Mouse (Mus musculus) spleen, adult 18-20 months (tissue): ENCODE results near the gene Gm10322.

Experiments used
- DNase-seq, 2 experiments: peaks; one replicate each; pipeline ENCODE4 v3.0.0; 2022; ENCODE audit warnings: mixed read lengths in 2 of 2

Gm10322 gene

DNA sequence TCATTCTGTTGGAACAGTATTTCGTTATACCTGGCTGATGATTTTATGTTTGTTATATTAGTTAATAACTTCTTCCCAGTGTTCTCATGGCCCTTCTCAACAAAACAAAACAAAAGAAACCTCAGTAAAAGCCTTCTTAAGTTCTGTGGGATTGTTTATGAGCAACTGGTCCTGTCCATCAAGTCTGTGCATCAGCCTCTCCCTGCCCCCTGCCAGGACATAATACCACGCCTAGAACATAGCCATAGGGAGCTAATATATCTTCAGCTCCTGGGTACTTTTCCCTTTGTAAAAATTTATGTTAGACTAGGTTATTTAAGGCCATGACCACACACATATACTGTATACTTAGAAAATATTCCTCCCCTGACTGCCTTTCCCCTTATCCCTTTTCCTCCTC, 48.9 kb downstream of the Gm10322 start:
- no peak for DNase-seq

DNA sequence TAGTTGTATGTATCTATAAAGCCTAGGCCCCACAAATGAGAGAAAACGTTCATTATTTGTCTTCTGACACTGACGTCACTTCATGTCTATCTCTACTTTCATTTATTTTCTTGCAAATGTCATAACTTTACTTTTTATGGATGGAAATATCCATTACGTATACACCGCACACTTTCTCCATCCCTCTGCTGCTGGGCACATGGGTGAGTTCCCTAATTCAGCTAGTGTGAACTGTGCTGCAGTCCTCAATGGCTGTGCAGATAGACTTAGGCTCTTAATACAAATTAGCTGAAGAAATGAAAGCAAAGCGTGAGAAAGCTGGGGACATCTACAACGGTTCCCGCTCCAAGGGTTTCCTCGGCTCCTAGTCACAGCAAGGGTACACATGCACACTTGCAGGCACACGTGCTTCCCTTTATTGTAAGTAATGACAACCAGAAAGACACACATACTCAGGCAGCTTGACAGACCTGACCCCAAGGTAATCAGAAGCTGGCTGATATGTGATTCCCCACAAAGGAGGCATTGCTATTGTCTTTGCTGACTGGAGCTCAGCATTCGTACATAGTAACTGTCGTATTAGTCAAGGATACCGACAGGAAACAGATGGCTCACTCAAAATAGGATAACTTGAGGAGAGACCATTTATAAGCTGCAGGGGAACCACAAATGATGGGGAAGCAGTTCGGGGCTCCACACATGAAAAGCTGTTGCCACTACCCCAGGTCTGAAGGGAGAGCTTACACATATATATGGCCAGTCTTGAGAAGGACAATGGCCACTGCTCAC, 49.8 kb downstream of the Gm10322 start:
- DNase-seq = no peak
